ENCODE assay signal across 29 mouse cellular contexts in genomic region chr9:45188570-45189563, GRCm38 (mm10). TPM values are rescaled to one million over a fixed set of nuclear protein-coding genes. Genes with fewer than 3 reads are reported as not detected.
A peak's percentile ranks its signal among the peaks of the same experiment; 100 is the strongest.
DNase-seq lines count a peak whose midpoint lies in the region; ATAC-seq and TF ChIP-seq lines count a peak whose summit lies in the region.
"Had no signal": no experiment of that assay in that cellular context is flagged by ENCODE, and none has a peak within 500 bp of the region (broad histone marks: within the 10 kb centered on the region; RNA-seq: fewer than 3 reads in every experiment).

No protein-coding gene starts in this region.

- H3K4me2 ChIP-seq in liver, postnatal 0 days (ENCODE audit: low read depth, low read length), result no peak overlapping the region
- H3K4me2 ChIP-seq in liver, embryonic 11.5 days, result no peak overlapping the region
- no peak overlapping the region for H3K4me2 ChIP-seq in hindbrain, embryonic 14.5 days (replicated peaks)
- H3K4me2 ChIP-seq: forebrain, embryonic 15.5 days; heart, embryonic 13.5 days; hindbrain, embryonic 15.5 days; limb, embryonic 15.5 days; midbrain, embryonic 13.5 days had no signal

- TF ChIP-seq EP300 in liver, postnatal 0 days (IDR thresholded peaks at IDR 0.05; ENCODE audit: low read depth), result no peak

- no peak overlapping the region for H3K4me3 ChIP-seq in liver, postnatal 0 days (ENCODE audit: low read depth, low read length)
- no peak overlapping the region for H3K4me3 ChIP-seq in liver, embryonic 11.5 days (ENCODE audit: low read depth, low read length)
- H3K4me3 ChIP-seq in small intestine, adult 2 months (ENCODE audit: low read depth, low read length), result no peak overlapping the region
- H3K4me3 ChIP-seq in hindbrain, embryonic 14.5 days (replicated peaks; ENCODE audit: low read length), result no peak overlapping the region
- H3K4me3 ChIP-seq: forebrain, embryonic 15.5 days; heart, embryonic 13.5 days; hindbrain, embryonic 15.5 days; limb, embryonic 15.5 days; midbrain, embryonic 13.5 days had no signal

- TF ChIP-seq CTCF in liver, postnatal 0 days (IDR thresholded peaks at IDR 0.05; ENCODE audit: low read depth), result no peak
- TF ChIP-seq CTCF in small intestine, adult 2 months (IDR thresholded peaks at IDR 0.05; ENCODE audit: extremely low read depth, insufficient read length, insufficient replicate concordance, low read depth, low read length), result no peak

- H3K9me3 ChIP-seq in liver, postnatal 0 days (ENCODE audit: low read length), result no peaks in the 10 kb centered on the region
- H3K9me3 ChIP-seq in liver, embryonic 11.5 days (ENCODE audit: control insufficient read depth, low read length), result no peaks in the 10 kb centered on the region
- H3K9me3 ChIP-seq in hindbrain, embryonic 14.5 days (ENCODE audit: control insufficient read depth, low read length), result no peaks in the 10 kb centered on the region
- H3K9me3 ChIP-seq: forebrain, embryonic 15.5 days; heart, embryonic 13.5 days; hindbrain, embryonic 15.5 days; limb, embryonic 15.5 days; midbrain, embryonic 13.5 days had no signal

- DNase-seq in liver, postnatal 0 days, result peak; percentile 25
- no peak for DNase-seq in liver, embryonic 11.5 days (ENCODE audit: low spot score)
- DNase-seq in thymus, postnatal 10 days (ENCODE audit: low spot score in 2 of 2), result peak; percentile 75 to 84
- no peak for DNase-seq in lung, postnatal 14 days
- DNase-seq in hindbrain, embryonic 14.5 days (ENCODE audit: low spot score), result no peak
- DNase-seq in heart, adult 18-20 months, result no peak
- DNase-seq: cerebellum, adult 8-10 months; cerebellum, postnatal 36 days; gastrocnemius, postnatal 10 days; left cerebral cortex, postnatal 4 days; lung, adult 18-20 months had no signal

- WGBS in liver, postnatal 0 days (ENCODE audit: insufficient replicate concordance), result 69% methylated on average over 10 of the region's 10 CpGs
- WGBS in liver, embryonic 11.5 days, result 83% methylated on average over 10 of the region's 10 CpGs
- 25% methylated on average over 10 of the region's 10 CpGs for WGBS in small intestine, adult 2 months
- WGBS in hindbrain, embryonic 14.5 days, result 92% methylated on average over 10 of the region's 10 CpGs

- TF ChIP-seq POLR2A in small intestine, adult 2 months (IDR thresholded peaks at IDR 0.05; ENCODE audit: low read depth, low read length), result no peak

- no peak overlapping the region for H3K9ac ChIP-seq in liver, postnatal 0 days (replicated peaks)
- H3K9ac ChIP-seq in liver, embryonic 11.5 days (ENCODE audit: low read depth, low read length), result no peak overlapping the region
- no peak overlapping the region for H3K9ac ChIP-seq in hindbrain, embryonic 14.5 days
- H3K9ac ChIP-seq: forebrain, embryonic 15.5 days; heart, embryonic 13.5 days; hindbrain, embryonic 15.5 days; limb, embryonic 15.5 days; midbrain, embryonic 13.5 days had no signal

- H3K36me3 ChIP-seq in liver, postnatal 0 days (replicated peaks; ENCODE audit: insufficient read depth, low read length), result no peaks in the 10 kb centered on the region
- no peaks in the 10 kb centered on the region for H3K36me3 ChIP-seq in liver, embryonic 11.5 days (ENCODE audit: control insufficient read depth, insufficient read depth, low read length)
- H3K36me3 ChIP-seq in small intestine, adult 2 months (ENCODE audit: control insufficient read depth, insufficient read depth, low read length), result peaks cover 36% of the 10 kb centered on the region
- no peaks in the 10 kb centered on the region for H3K36me3 ChIP-seq in hindbrain, embryonic 14.5 days (replicated peaks; ENCODE audit: control insufficient read depth, insufficient read depth)
- H3K36me3 ChIP-seq: forebrain, embryonic 15.5 days; heart, embryonic 13.5 days; hindbrain, embryonic 15.5 days; limb, embryonic 15.5 days; midbrain, embryonic 13.5 days had no signal

- no peaks in the 10 kb centered on the region for H3K4me1 ChIP-seq in liver, postnatal 0 days (ENCODE audit: insufficient read depth)
- H3K4me1 ChIP-seq in liver, embryonic 11.5 days (replicated peaks; ENCODE audit: control insufficient read depth, insufficient read depth, low read length), result no peaks in the 10 kb centered on the region
- H3K4me1 ChIP-seq in small intestine, adult 2 months (ENCODE audit: control insufficient read depth, insufficient read depth, insufficient read length, low read length), result peaks cover 19% of the 10 kb centered on the region
- no peaks in the 10 kb centered on the region for H3K4me1 ChIP-seq in hindbrain, embryonic 14.5 days (replicated peaks; ENCODE audit: control insufficient read depth, insufficient read depth, low read length)
- H3K4me1 ChIP-seq: forebrain, embryonic 15.5 days; heart, embryonic 13.5 days; hindbrain, embryonic 15.5 days; limb, embryonic 15.5 days; midbrain, embryonic 13.5 days had no signal

- H3K27ac ChIP-seq in liver, postnatal 0 days (ENCODE audit: low read depth), result 0 out of 2 replicates have a peak overlapping the region, but pooled peaks have one; percentile 8
- no peak overlapping the region for H3K27ac ChIP-seq in liver, embryonic 11.5 days (ENCODE audit: low read depth, low read length)
- H3K27ac ChIP-seq in small intestine, adult 2 months (ENCODE audit: insufficient read depth, low read depth, low read length), result peak overlapping the region; percentile 83
- no peak overlapping the region for H3K27ac ChIP-seq in hindbrain, embryonic 14.5 days
- H3K27ac ChIP-seq: forebrain, embryonic 15.5 days; heart, embryonic 13.5 days; hindbrain, embryonic 15.5 days; limb, embryonic 15.5 days; midbrain, embryonic 13.5 days had no signal

- no peaks in the 10 kb centered on the region for H3K27me3 ChIP-seq in liver, postnatal 0 days (ENCODE audit: insufficient read depth, low read length)
- no peaks in the 10 kb centered on the region for H3K27me3 ChIP-seq in liver, embryonic 11.5 days (replicated peaks; ENCODE audit: control insufficient read depth, insufficient read depth, low read length)
- H3K27me3 ChIP-seq in small intestine, adult 2 months (ENCODE audit: control insufficient read depth, insufficient read depth, low read length), result no peaks in the 10 kb centered on the region
- H3K27me3 ChIP-seq in hindbrain, embryonic 14.5 days (ENCODE audit: control insufficient read depth, insufficient read depth, low read length), result no peaks in the 10 kb centered on the region
- H3K27me3 ChIP-seq: forebrain, embryonic 15.5 days; hindbrain, embryonic 15.5 days; limb, embryonic 15.5 days; midbrain, embryonic 13.5 days had no signal

- peak; percentile 84 for ATAC-seq in liver, postnatal 0 days
- ATAC-seq in liver, embryonic 11.5 days (replicated peaks; ENCODE audit: low FRiP score), result no peak
- no peak for ATAC-seq in hindbrain, embryonic 14.5 days (ENCODE audit: low FRiP score)
- ATAC-seq: activated CD4-positive, CD25-positive, alpha-beta regulatory T cell, adult 4 months; forebrain, embryonic 15.5 days; midbrain, embryonic 13.5 days had no signal

RNA-seq across cellular contexts. Expression of gene BC049352, which starts 7.1 kb away (rescaled TPM):
- 0.14 and 0.15 TPM in 2 replicates for polyA plus RNA-seq in liver, postnatal 0 days (2015; fragmentation: Nextera tagmentation; extraction: Ambion mirVana)
- polyA plus RNA-seq in liver, embryonic 11.5 days (2014; fragmentation: Nextera tagmentation; extraction: Ambion mirVana), result 0.15 TPM in 1 of 2 replicates, not detected in the other
- 0.10 TPM in 1 of 2 replicates, not detected in the other for polyA plus RNA-seq in small intestine, adult 2 months (2012; rRNA removed)
- polyA plus RNA-seq in hindbrain, embryonic 14.5 days (2014; fragmentation: Nextera tagmentation; extraction: Ambion mirVana), result not detected in 2 replicates
- total RNA-seq in heart, adult 18-20 months (2021), result under 1 TPM in 1 of 2 experiments, not detected in 1; 0.41 TPM
- total RNA-seq: adrenal gland, postnatal 10 days; gastrocnemius, postnatal 10 days; granulocyte monocyte progenitor cell, adult 5-6 weeks; heart, postnatal 25 days; left cerebral cortex, postnatal 4 days; megakaryocyte, adult 5-6 weeks; MEL had no signal
- polyA plus RNA-seq: brain, embryonic 14.5 days; forebrain, embryonic 15.5 days; heart, embryonic 13.5 days; hindbrain, embryonic 15.5 days; intestine, embryonic 14.5 days; kidney, embryonic 16.5 days; large intestine, adult 2 months; midbrain, embryonic 13.5 days; neural tube, embryonic 11.5 days had no signal

RNA-seq across cellular contexts. Expression of gene Tmprss4, which starts 15.0 kb away (rescaled TPM):
- polyA plus RNA-seq in liver, postnatal 0 days (2015; fragmentation: Nextera tagmentation; extraction: Ambion mirVana), result not detected in 2 replicates
- polyA plus RNA-seq in liver, embryonic 11.5 days (2014; fragmentation: Nextera tagmentation; extraction: Ambion mirVana), result 0.17 TPM in 1 of 2 replicates, not detected in the other
- polyA plus RNA-seq in small intestine, adult 2 months (2012; rRNA removed), result 65.3 and 108 TPM in 2 replicates
- not detected in 2 replicates for polyA plus RNA-seq in hindbrain, embryonic 14.5 days (2014; fragmentation: Nextera tagmentation; extraction: Ambion mirVana)
- under 1 TPM in 1 of 2 experiments, not detected in 1; 0.13 TPM for total RNA-seq in heart, adult 18-20 months (2021)
- total RNA-seq: adrenal gland, postnatal 10 days; gastrocnemius, postnatal 10 days; granulocyte monocyte progenitor cell, adult 5-6 weeks; heart, postnatal 25 days; layer of hippocampus, postnatal 14 days; left cerebral cortex, postnatal 4 days; MEL had no signal
- polyA plus RNA-seq: activated CD4-positive, CD25-positive, alpha-beta regulatory T cell, adult 4 months; brain, embryonic 14.5 days; forebrain, embryonic 15.5 days; midbrain, embryonic 13.5 days; neural tube, embryonic 11.5 days had no signal

RNA-seq across cellular contexts. Expression of gene Scn4b, which starts 50.7 kb away (rescaled TPM):
- 0.73 and 0.82 TPM in 2 replicates for polyA plus RNA-seq in liver, postnatal 0 days (2015; fragmentation: Nextera tagmentation; extraction: Ambion mirVana)
- 0.22 and 0.41 TPM in 2 replicates for polyA plus RNA-seq in liver, embryonic 11.5 days (2014; fragmentation: Nextera tagmentation; extraction: Ambion mirVana)
- polyA plus RNA-seq in small intestine, adult 2 months (2012; rRNA removed), result 0.06 and 0.09 TPM in 2 replicates
- 0.07 and 0.17 TPM in 2 replicates for polyA plus RNA-seq in hindbrain, embryonic 14.5 days (2014; fragmentation: Nextera tagmentation; extraction: Ambion mirVana)
- total RNA-seq in heart, adult 18-20 months (2021), result 10 to 100 TPM; 29.9 to 30.4 TPM
- total RNA-seq: granulocyte monocyte progenitor cell, adult 5-6 weeks; MEL had no signal
- polyA plus RNA-seq: activated CD4-positive, CD25-positive, alpha-beta regulatory T cell, adult 4 months; intestine, embryonic 14.5 days had no signal

Comparison
In these comparisons a context has a peak if more than half of its experiments do, and no peak if none do; other contexts are left out.
1. DNase-seq: peak in liver, postnatal 0 days (single experiment) and thymus, postnatal 10 days (2 of 2); none in liver, embryonic 11.5 days (single experiment), lung, postnatal 14 days (single experiment), hindbrain, embryonic 14.5 days (single experiment) and heart, adult 18-20 months (0 of 2).
2. H3K27ac ChIP-seq: peak in liver, postnatal 0 days (single experiment) and small intestine, adult 2 months (single experiment); none in liver, embryonic 11.5 days (single experiment) and hindbrain, embryonic 14.5 days (single experiment).
3. RNA of gene Tmprss4, which starts 15.0 kb away (polyA plus RNA-seq): 65.3 to 108 TPM in small intestine, adult 2 months; not detected in liver, postnatal 0 days, 0.17 TPM in liver, embryonic 11.5 days and not detected in hindbrain, embryonic 14.5 days; every median in the first group is over 10 times any median in the second.